Mouse (Mus musculus) bone marrow, adult 2 months (tissue): ENCODE results near the gene Scd4.

Experiments used
- CTCF ChIP-seq: fragments of 200-500 bp; IDR thresholded peaks from 2 replicates; pipeline ENCODE4 v1.5.1; 2011; ENCODE audit warnings: low read length, control low read depth; ENCODE audit not compliant: control insufficient read depth, insufficient read depth
- POLR2A ChIP-seq: fragments of 200-500 bp; IDR thresholded peaks from 2 replicates; pipeline ENCODE4 v1.6.1; 2011; ENCODE audit warnings: low read depth, mild to moderate bottlenecking, control low read depth, low read length, borderline replicate concordance; ENCODE audit not compliant: control insufficient read depth

DNA sequence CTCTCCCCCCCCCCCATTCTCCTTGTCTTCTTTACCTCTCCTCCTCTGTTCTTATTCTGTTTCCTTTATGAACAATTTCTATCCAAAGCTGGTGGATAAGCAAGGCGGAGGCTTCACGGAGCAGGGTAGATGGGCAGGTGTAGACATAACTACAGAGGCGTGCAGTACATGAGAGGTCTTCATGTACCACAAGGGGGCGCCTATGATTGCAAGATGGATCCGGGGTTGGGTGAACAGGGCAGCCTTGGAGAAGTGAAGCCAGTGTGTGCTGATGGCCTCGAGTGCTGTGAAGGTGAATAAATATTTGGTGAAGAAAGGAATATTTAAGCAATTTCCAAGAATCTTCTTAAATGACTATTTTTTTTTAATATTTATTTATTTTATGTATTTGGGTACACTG is 40.1 kb downstream of the Scd4 start:
- TF ChIP-seq CTCF: peak; percentile 84
- TF ChIP-seq POLR2A: no peak
